Mouse (Mus musculus) MEL-GATA-1-ER (cell line): ENCODE measurements around the gene Gpld1.
A peak's percentile ranks its signal among the peaks of the same experiment; 100 is the strongest.

Experiments used
- DNase-seq: peaks from one replicate; pipeline ENCODE4 v3.0.0-alpha.2; 2012; ENCODE audit warnings: low read depth; ENCODE audit errors: extremely low read depth

The Gpld1 gene

GRCm38 (mm10) chr13:25020540-25020892, 77.6 kb downstream of the Gpld1 start:
- no peak for DNase-seq

GRCm38 (mm10) chr13:25022386-25022785, 79.4 kb downstream of the Gpld1 start:
- DNase-seq, result no peak

GRCm38 (mm10) chr13:25023129-25023528, 80.2 kb downstream of the Gpld1 start:
- DNase-seq, result peak; percentile 33

- DNase-seq, result peak; percentile 36
These were observed 81.7 kb downstream of the Gpld1 start for GRCm38 (mm10) chr13:25024655-25025054.

GRCm38 (mm10) chr13:25026409-25027113, 83.6 kb downstream of the Gpld1 start:
- DNase-seq, result no peak

- no peak for DNase-seq
These were observed 84.1 kb downstream of the Gpld1 start for GRCm38 (mm10) chr13:25027114-25027425.

- no peak for DNase-seq
These were observed 96.5 kb downstream of the Gpld1 start for GRCm38 (mm10) chr13:25039488-25039887.
